Mouse (Mus musculus) thymus, postnatal 36 days (tissue): ENCODE data around the gene Rheb.
"Not testable (repeated sequence)": the region's sequence is repeated elsewhere in the genome, so short reads cannot be mapped to it uniquely, and the experiment has no call there.

Experiments used
- DNase-seq, 2 experiments: peaks; one replicate each; pipeline ENCODE4 v3.0.0; 2022; ENCODE audit warnings: mixed read lengths in 2 of 2

Rheb gene

DNA sequence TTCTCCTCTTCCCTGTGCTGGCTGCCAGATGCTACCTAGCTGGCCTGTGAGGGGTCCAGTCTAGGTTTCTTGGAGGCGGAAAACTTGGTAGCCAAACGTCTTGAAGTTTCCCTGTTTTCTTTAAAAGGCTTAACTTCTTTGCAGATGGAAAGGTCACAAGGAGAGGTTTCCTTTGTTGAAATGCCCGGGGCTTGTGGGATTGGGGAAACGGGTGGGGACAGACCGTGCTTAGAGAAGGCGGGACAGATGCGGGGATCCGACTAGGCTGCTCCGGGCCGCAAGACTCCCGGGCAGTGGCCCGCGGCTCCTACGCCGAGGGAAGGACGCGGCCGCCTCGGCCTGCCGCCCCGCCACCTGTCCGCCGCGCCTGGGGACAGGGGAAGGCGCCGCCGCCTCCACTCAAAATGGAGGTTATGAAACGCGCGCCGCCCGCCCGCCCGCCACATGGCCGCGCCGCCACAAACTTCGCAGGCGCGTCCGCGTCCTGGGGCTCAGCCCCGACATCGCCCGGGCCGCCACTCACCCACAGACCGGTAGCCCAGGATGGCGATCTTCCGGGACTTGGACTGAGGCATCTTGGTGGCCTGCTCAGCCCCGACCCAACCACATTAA is 656 bp downstream of the Rheb start:
- no peak for DNase-seq

DNA sequence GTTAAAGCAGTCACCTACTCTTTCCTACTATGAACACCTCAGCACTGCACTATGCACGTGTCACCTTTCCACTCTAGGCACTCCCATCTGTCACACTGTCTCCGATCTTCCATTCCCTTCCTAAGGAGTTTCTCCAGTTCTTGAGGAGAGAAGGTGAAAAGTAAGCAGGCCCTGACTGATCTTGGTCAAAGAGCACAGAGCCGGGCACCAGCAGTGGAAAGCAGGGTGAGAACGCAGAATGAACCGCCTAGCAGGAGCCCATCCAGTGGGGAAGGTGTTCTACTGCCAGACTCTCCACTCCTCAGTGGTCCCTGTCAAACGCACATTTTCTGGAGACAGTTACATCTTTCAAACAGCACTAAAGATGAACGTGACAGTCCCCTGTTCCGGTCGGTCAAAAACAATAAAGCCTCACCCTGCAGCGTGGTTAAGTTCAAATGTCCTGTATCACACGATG is 1.4 kb downstream of the Rheb start:
- no peak for DNase-seq

DNA sequence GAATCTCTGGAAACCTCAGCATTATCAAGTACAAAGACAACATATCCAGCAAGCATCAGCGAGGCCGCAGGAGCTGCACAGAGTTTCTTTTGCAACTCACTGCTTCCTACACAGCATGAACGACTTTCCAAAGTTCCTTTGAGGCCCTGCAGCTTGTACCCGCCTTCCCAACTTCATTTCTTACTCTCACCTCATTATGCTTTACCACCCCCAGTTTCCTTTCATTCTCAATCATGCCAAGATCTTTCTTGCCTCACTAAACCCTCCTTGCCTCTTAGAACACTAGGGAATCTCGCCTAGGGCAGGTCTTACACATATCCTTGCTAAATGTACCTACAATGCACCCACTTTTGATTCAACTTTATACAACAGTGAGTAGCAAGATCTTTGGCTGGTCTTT is 7.9 kb downstream of the Rheb start:
- no peak for DNase-seq

DNA sequence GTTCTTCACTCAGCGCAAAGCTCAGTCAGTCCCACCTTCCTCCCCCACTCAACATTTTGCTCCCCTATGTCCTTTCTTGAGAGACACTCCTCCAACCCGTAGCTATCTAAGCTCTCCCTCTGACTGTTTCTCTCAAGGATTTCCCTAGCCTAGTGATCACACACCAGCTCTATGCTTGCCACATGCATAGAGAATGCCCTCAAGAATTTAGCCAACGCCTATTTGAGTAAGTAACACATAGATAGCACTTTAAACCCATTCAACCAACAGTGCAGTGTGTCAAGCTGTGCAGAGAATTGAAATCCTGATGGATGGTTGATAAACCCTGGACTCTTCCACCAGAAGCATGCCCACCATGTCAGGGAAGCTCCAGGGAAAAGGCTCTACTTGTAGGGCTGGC is 10.5 kb downstream of the Rheb start:
- DNase-seq = no peak

DNA sequence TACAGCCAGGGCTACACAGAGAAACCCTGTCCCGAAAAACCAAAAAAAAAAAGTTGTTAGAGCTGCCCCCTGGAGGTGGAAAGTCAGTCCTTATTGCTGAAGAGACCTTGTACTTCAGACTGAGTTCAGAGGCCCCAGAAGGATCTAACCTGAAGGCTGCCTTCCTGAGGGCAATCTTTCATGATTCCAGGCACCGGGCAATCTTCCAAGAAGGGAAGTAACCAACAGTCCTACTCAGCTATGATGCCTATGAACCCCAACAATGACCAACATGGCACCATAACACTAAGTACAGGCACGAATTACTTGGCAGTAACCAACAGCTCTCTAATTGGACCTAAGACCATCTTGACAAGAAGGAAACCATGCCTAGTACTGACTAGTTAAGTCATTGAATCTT is 14.0 kb downstream of the Rheb start:
- DNase-seq = no peak

DNA sequence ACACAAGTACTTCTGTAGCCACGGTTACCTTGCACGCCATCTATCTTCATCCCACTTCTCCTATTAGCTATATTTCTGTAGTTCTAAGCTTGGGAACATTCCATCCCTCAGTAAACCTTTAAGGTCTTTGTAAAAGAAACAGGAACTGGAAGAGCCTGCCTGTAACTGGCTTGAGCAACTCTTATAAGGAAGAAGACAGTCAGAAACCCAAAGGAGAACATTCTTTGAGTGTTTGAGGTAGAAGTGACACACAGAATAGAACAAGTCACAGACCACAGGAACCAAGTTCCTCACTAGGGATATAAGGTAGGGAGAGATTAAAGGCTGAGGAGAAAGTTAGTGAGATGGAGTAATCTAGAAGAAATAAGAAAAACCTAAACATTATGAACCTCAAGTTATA is 15.3 kb downstream of the Rheb start:
- DNase-seq = no peak

DNA sequence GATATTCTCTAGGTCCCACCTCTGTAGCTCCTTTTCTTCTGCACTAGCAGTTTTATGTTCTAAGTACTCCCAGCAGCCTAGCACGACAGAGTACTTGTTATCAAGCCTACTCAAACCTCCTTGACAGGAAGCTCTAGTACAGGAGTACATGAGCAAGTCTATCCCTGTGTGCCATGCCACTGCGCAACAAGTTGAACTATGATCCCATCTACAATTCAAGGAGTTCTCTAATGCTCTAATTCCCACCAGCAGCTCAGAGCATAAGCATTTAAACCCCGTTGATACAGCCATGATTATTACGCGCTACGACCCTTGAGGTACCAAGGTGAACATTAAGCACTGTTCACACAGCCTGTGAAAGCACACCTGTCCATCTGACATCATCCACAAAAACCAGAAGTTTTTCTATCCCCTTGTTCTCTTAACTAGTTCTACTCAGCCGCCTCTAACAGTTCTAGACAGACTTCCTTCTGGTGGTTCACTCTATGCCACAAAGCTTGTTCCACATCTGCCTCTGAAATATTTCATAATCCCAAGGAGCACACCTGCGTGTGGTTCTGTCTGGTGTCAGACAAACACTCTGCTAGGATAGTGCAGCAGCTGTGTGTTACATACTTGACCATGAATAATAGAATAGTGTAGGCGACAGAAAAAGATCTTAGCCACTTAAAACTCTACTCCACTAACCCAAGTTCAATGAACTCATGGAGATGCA is 16.2 kb downstream of the Rheb start:
- no peak for DNase-seq

DNA sequence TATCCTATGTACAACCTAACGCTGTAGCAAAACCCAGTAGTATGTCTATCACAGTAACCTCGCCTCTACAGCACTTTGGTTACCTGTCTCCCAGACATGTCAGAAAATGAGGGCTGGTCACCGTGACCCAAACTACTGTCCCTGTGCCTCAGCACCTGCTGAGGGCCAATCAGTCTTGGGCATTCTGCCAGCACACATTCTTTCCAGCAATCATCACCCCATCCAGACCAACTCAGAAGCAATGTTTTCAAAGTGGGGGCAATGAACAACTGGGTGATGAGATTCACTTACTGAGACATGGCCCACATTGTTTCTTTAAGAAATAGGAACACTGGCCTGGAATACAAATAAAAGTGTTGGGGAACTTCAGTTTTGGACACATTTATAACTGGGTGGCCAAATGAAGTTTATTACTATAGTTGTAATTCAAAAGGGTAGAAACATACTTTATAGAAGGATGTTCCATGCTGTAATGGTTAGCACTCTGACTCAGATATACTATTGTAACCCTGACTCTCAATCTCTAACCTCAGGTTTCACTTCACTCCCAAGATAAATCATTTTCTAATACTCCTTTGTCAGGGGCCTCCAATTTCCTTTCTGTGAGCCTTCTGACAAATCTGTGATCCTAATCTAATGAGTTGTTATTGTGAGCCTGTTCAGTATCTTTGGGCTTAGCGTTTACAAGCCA is 16.9 kb downstream of the Rheb start:
- DNase-seq = no peak

DNA sequence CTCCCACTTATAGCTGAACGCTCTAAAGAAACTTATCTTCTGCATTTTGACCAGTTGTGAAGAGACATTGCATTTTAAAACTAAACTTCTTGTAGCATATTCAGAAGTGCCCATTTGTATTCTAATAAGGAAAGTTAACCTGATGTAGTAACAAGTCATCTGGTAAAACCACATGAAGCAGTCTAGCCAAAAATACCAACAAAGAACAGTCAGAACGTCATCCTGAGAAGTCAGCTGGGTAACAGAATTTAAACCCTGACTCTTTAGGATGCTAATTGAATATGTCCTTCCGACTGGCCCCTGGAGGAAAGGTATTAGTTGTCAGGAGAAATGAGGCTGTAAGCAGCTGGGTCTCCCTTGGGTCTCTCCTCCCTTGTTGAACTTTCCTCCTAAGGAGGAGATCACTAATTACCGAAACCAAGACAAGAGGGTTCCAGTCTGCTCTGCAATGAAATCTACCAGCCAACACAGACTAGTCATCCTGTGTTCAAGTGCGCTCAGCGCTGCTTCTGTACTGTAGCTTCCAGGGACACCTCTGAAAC is 18.5 kb downstream of the Rheb start:
- no peak for DNase-seq

DNA sequence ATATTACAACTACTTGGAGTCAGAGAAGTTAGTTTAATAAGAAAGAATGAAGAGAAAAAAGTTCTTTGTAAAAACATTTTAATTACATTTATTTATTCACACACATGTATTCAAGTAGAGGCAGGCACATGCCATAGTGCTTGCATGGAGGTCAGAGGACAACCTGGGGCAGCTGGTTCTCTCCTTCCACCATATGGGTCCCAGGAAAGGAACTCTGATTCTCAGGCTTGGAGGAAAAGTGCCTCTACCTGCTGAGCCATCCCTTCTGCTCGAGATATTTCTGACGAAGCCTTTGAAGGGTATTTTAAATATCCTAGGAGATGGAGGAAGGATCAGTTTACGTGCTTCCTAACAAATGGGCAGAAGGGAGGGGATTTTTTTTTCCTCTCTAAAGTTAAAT is 19.6 kb downstream of the Rheb start:
- DNase-seq = no peak

DNA sequence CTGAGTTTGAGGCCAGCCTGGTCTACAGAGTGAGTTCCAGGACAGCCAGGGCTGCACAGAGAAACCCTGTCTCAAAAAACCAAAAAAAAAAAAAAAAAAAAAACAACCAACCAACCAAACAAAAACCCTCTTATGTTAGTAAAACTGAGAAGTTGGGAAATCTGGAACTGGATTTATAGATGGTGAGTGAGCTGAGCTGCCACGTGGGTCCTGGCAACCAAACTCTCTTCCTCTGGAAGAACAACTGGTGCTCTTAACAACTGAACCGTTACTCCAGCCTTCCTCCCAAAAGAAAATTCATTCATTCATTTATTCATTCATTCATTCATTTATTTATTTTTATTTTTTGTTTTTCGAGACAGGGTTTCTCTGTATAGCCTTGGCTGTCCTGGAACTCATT is 20.2 kb downstream of the Rheb start:
- not testable (repeated sequence) for DNase-seq

DNA sequence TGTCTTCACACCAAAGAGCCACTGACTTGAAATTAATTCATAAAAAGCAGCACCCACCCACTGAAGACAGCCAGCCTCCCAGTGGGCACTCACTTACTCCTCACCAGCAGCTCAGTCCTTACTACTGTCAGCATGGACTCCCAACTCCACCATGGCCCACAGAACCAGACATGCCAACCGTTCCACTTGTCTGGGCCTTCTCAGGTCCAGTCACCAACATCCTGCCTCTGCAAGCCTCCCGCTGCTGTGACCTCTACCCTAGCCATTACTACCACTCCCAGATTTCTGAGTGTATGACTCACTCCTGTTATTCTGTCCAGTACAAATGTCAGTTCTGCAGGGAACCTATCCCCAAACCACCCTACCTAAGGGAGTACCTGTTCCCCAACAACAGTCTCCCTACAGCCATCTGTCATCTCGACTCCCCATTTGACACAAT is 21.0 kb downstream of the Rheb start:
- DNase-seq = no peak

DNA sequence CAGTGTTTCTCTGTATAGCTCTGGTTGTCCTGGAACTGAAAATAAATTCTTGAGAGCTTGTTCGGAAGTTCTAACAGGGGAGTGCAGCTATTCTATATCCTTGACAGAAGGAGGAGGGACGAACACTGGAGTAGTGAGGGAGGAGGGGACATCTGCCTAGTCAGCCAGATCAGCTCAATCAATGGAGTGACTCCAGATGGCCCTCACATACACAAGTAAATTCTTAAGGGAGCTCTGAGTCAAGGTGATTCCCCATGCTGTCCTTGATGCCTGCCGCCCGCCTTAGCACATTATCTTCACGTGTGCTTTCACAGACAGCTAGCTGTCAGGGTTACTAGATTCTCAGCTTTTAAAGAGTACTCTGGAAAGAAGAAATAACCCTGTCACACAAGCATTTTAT is 21.8 kb downstream of the Rheb start:
- no peak for DNase-seq

DNA sequence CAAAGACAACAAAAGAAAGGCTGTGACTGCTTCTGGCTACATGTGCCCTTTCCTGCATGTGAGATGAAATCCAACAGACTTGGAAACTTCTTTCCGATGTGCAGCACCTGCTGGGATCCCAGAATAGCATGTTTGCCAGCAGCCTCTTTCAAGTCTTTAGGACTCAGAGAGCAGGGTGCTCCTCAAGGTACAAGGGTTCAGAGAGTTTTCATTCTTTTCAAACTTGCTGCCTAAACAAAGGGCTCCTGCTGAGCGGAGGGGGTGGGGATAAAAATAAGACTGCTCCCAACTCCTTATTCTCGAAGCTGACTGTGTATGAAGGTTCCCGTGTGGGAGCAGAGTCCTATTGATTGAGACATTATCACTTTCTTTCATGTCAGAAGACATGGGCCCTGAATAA is 25.2 kb downstream of the Rheb start:
- no peak for DNase-seq

DNA sequence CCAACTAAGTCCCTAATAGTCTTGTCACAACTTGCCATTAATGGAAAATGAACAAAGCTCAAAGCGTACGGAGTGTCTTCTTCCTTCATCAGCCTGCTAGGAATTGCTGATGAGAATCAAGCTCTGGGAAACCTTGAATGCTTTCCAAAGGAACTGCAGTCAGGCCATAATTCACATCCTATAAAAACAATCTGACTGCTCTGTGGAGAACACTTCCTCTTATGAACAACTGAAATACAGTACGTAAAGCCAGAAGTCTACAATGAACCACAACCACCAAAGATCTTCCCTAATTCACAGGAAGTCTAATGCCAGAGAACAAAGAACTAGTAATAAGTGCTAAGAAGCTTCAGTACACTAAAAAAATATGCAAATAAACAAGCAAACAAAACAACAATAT is 28.5 kb downstream of the Rheb start:
- no peak for DNase-seq

DNA sequence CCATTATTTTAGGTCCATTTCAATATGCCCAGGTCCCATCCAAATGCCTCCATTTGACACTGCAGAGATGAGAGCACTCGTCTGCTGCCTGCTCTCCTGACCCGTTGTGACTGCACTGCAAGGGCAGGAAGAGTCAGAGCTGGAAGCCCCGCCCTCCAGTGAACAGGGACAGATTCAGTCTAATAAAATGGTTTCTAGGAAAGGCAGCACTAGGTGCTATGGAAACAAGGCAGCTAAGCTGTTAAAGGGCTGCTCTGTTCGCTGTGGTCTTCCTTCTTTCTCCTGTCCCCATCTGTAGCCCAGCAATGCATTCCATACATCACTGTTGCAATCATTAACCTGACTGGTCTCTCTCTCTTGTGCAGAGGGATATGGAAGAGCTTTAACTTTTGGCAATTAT is 29.4 kb downstream of the Rheb start:
- no peak for DNase-seq

DNA sequence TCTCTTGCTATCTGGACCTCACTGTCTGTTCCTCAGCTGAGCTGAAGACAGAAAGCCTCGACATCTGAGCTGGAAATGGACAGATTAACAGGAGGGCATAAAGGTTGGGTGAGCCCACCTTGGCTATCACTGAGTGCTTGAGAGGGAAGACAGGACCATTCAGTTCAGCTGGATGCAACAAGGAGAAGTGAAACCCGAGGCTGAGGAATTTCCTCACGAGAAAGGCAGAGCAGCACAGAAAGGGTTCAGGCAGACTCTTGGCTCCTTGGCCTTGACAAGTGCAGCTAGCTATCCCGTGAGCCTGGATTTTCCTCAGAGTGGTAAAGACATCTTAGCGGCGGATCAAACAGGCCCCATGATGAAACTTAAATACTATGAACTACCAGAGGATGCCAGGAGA is 37.2 kb downstream of the Rheb start:
- DNase-seq = no peak

DNA sequence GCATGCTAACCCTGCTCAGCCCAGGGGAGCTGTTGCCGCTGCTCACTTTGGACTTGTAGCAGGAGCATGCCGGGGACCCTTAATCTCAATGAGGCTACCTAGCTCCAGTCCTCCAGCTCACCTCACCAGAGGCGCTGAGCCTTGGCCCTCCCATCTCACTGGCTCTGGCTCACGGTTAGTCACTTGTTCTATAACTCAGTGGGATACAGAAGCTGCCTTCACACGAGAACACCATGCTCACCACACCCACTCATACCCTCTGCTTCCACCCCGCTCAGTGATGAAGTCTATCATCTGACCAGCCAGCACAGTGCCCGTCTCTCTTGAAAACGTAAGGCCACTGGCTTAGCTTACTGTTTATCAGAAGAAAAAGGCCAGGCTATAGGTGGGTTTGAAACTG is 37.8 kb downstream of the Rheb start:
- DNase-seq = no peak

DNA sequence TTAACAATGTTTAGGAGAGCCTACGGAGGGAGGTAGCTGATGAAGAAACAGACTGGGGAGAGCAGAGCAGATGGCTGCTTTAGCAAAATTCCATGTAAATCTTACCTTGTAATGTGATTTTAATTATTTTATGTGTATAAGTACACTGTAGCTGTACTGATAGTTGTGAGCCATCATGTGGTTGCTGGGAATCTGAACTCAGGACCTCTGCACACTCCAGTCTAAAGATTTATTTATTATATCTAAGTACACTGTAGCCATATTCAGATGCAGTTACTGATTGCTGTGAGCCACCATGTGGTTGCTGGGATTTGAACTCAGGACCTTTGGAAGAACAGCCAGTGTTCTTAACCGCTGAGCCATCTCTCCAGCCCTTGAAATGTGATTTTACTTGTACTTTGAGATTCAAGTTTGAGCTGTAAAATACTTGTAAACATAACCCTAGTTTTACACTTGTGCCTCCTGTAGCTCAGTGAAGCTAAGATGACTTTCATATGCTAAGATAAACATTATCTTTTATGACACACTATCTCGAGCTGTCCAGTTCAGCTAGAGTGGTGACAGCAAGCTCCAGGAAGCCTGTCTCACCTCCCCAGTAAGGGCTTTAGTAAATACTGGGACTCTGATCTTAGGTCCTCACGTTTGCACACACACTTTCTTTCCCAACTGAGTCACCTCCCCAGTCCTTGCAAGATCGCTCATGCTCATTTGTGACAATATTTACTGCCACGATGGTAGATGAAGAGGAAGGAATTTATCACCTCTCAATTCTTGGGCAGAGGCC is 40.4 kb downstream of the Rheb start:
- no peak for DNase-seq

DNA sequence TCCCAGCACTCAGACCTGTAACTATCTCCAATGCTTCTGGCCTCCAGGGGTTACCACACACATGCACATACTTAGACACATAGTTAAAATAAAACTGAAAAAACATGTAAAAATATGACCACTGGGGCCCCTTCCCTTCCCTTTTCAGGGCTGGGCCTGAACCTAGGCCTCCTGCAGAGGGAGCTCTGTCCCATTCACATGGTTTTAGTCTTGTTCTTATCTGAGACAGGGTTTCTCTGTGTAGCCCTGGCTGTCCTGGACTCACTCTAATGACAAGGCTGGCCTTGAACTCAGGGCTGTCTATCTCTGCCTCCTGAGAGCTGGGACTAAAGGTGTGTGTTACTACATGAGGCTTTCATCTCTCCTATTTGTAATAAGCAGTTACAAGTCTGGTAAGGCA is 42.0 kb downstream of the Rheb start:
- DNase-seq = peak in 1 of 2 experiments; percentile 26

DNA sequence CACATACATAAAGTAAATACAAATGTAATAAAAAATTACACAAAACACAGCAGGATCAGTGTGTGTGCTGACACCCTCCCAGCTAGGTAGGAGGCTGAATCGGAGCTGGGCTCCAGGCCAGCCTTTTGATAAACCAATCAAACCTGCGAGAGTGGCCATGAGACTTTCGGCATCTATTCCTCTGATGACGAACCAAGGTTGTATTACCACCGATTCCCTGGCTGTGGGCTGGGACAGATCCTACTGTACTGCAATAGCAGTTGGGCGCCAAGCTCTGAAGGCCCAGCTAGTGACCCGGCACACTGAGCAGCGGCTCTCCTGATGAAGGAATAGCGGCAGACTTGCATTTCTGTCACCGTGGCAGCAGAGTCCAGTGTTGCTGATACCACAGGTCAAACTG is 43.8 kb downstream of the Rheb start:
- DNase-seq = no peak

DNA sequence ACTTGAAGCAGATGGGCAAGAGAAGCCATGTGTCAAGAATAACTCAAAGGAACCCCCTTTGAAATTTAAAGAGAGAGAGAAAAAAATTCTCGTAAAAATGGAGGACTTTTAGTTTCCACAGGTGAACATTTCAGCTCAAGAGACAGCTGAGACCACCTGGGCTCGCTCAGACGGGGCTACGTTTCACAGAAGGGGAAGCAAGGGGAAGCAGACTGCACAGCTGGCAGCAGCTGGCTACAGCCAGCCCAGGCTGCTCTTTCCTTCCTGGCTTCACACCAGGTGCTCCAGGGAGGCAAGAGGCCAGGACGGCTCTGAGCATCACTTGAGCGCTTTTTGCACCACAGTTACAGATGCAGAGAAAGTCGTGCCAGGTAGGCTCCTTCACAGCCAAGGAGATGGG is 44.6 kb downstream of the Rheb start:
- DNase-seq = no peak

DNA sequence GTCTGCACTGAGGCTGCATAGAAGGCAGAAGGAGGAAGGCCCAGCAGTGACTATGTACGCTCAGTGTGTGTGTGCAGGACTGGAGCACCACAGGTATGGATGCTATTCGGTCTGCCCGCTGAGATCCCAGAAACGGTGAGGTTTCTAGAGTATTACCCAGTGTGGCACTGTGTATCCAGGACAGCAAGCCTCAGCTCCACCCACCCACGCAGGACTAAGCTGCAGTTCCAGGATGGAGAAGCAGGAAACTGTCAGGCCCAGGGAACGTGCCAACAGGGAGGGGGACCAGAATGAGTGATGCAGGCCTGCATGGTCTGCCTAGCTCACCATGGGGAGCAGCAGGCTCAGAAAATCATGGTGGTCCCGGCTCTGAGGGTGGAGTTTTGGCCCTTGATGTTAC is 49.5 kb downstream of the Rheb start:
- DNase-seq = no peak
